Mouse (Mus musculus) limb, embryonic 14.5 days (tissue): Measurements from ENCODE around the gene Gm1673. TPM values are rescaled to one million over a fixed set of nuclear protein-coding genes. Genes with fewer than 3 reads are reported as not detected.

Experiments
- ATAC-seq: fragments of 200-750 bp; cut with Nextera tagmentation; 2 replicates; pipeline ENCODE4 v1.8.0; 2017; ENCODE audit warnings: low read depth, moderate number of reproducible peaks, moderate TSS enrichment; ENCODE audit not compliant: low FRiP score
- DNase-seq: peaks from one replicate; pipeline ENCODE4 v3.0.0-alpha.2; 2015; ENCODE audit warnings: low spot score
- H3K27ac ChIP-seq: fragments of 300-500 bp; sonication (generic); replicated peaks from 2 replicates; pipeline ENCODE4 v1.5.1; 2014; ENCODE audit warnings: low read depth, mild to moderate bottlenecking, low read length, moderate library complexity, mixed read lengths
- H3K27me3 ChIP-seq: fragments of 300-500 bp; sonication (generic); 2 replicates; pipeline ENCODE4 v1.6.1; 2014; ENCODE audit warnings: low read length, mixed read lengths; ENCODE audit not compliant: control insufficient read depth, insufficient read depth
- H3K36me3 ChIP-seq: fragments of 300-500 bp; sonication (generic); 2 replicates; pipeline ENCODE4 v1.6.1; 2014; ENCODE audit warnings: mild to moderate bottlenecking, low read length, moderate library complexity, mixed read lengths; ENCODE audit not compliant: control insufficient read depth, insufficient read depth
- H3K4me1 ChIP-seq: fragments of 300-500 bp; sonication (generic); 2 replicates; pipeline ENCODE4 v1.6.1; 2014; ENCODE audit warnings: antibody characterized with exemption, low read length, mixed read lengths; ENCODE audit not compliant: control insufficient read depth, insufficient read depth
- H3K4me2 ChIP-seq: fragments of 300-500 bp; sonication (generic); replicated peaks from 2 replicates; pipeline ENCODE4 v1.6.1; 2014; ENCODE audit warnings: low read depth, mild to moderate bottlenecking, low read length, moderate library complexity; ENCODE audit not compliant: severe bottlenecking
- H3K4me3 ChIP-seq: fragments of 300-500 bp; sonication (generic); replicated peaks from 2 replicates; pipeline ENCODE4 v1.5.1; 2014; ENCODE audit warnings: low read length
- H3K9ac ChIP-seq: fragments of 300-500 bp; sonication (generic); 2 replicates; pipeline ENCODE4 v1.6.1; 2014; ENCODE audit warnings: mild to moderate bottlenecking, low read depth, low read length, moderate library complexity; ENCODE audit not compliant: severe bottlenecking
- H3K9me3 ChIP-seq: fragments of 300-500 bp; sonication (generic); 2 replicates; pipeline ENCODE4 v1.6.1; 2016; ENCODE audit warnings: low read length; ENCODE audit not compliant: control insufficient read depth
- POLR2A ChIP-seq: fragments of 200-500 bp; IDR thresholded peaks from 2 replicates; pipeline ENCODE4 v1.8.0; 2012; ENCODE audit warnings: inconsistent platforms, mild to moderate bottlenecking, moderate library complexity, borderline replicate concordance; ENCODE audit not compliant: insufficient read depth, insufficient read length; ENCODE audit errors: extremely low read depth
- WGBS: fragments of 180-500 bp; shearing (Covaris S2); extraction: QIAGEN DNeasy Blood & Tissue Kit; methylation state at CpG from one replicate; pipeline ENCODE4 v1.1.7; 2014; 5-methylcytosine and 5-hydroxymethylcytosine counted together
- polyA plus RNA-seq, 2 experiments: library from polyadenylated mRNA; depleted of rRNA in 1 of 2; stranded (reverse) in 1 of 2; unstranded in 1 of 2; fragments of >200 nt; fragmentation: Nextera tagmentation in 1 of 2; extraction: Ambion mirVana in 1 of 2; gene quantifications; 2 replicates each; pipeline versions ENCODE4 v1.2.1 to v1.2.3; 2012 to 2014

Gene Gm1673
- polyA plus RNA-seq, 2 experiments = 85.0 to 114 TPM

GRCm38 (mm10) chr5:33997829-33998504, 14.7 kb downstream of the Gm1673 start:
- no peak for TF ChIP-seq POLR2A
- Histone ChIP-seq H3K36me3 (no peaks in the 10 kb centered on the region), H3K4me3 (peak overlapping the region; percentile 60), H3K9me3 (no peaks in the 10 kb centered on the region), H3K4me1 (peaks cover 6% of the 10 kb centered on the region), H3K4me2 (peak overlapping the region; percentile 96), H3K27ac (no peak overlapping the region), H3K27me3 (peaks cover 54% of the 10 kb centered on the region), H3K9ac (no peak overlapping the region)
- DNase-seq = no peak
- 71% methylated on average over 20 of the region's 20 CpGs for WGBS
- no peak for ATAC-seq

GRCm38 (mm10) chr5:33998505-33998877, 15.3 kb downstream of the Gm1673 start:
- no peak overlapping the region for H3K4me3 ChIP-seq
- WGBS = 86% methylated on average over 3 of the region's 3 CpGs
- TF ChIP-seq POLR2A = no peak

GRCm38 (mm10) chr5:33999466-34000090, 16.3 kb downstream of the Gm1673 start:
- Histone ChIP-seq H3K4me2 (no peak overlapping the region), H3K9me3 (no peaks in the 10 kb centered on the region), H3K9ac (no peak overlapping the region), H3K4me1 (peaks cover 6% of the 10 kb centered on the region), H3K27ac (no peak overlapping the region), H3K27me3 (peaks cover 46% of the 10 kb centered on the region), H3K36me3 (no peaks in the 10 kb centered on the region), H3K4me3 (no peak overlapping the region)
- TF ChIP-seq POLR2A = no peak
- ATAC-seq (no peak), DNase-seq (no peak)
- WGBS = 74% methylated on average over 5 of the region's 6 CpGs

More at GRCm38 (mm10) chr5:33998505-33998877, 15.3 kb downstream of the Gm1673 start:
- Histone ChIP-seq H3K9me3 (no peaks in the 10 kb centered on the region), H3K9ac (no peak overlapping the region), H3K4me2 (no peak overlapping the region), H3K27me3 (peaks cover 54% of the 10 kb centered on the region), H3K27ac (no peak overlapping the region), H3K4me1 (peaks cover 6% of the 10 kb centered on the region), H3K36me3 (no peaks in the 10 kb centered on the region)
- ATAC-seq (no peak), DNase-seq (no peak)

- Histone ChIP-seq H3K4me2 (no peak overlapping the region), H3K4me3 (no peak overlapping the region), H3K9me3 (no peaks in the 10 kb centered on the region), H3K36me3 (no peaks in the 10 kb centered on the region), H3K27ac (no peak overlapping the region), H3K27me3 (peaks cover 34% of the 10 kb centered on the region), H3K9ac (no peak overlapping the region), H3K4me1 (peaks cover 6% of the 10 kb centered on the region; the same call in 1 of the 2 replicates)
- TF ChIP-seq POLR2A = no peak
- DNase-seq = no peak
- WGBS = 91% methylated on average over 25 of the region's 25 CpGs
- ATAC-seq = no peak
Measured at GRCm38 (mm10) chr5:34000809-34001208, 17.6 kb downstream of the Gm1673 start.

- Histone ChIP-seq H3K4me3 (no peak overlapping the region), H3K36me3 (no peaks in the 10 kb centered on the region), H3K9me3 (no peaks in the 10 kb centered on the region), H3K4me1 (peaks cover 6% of the 10 kb centered on the region; the same call in 1 of the 2 replicates), H3K4me2 (no peak overlapping the region), H3K27ac (no peak overlapping the region), H3K9ac (no peak overlapping the region), H3K27me3 (peaks cover 28% of the 10 kb centered on the region)
- no peak for DNase-seq
- TF ChIP-seq POLR2A = no peak
- 100% methylated on average over 1 of the region's 1 CpGs for WGBS
- no peak for ATAC-seq
Measured at GRCm38 (mm10) chr5:34001401-34001800, 18.2 kb downstream of the Gm1673 start.
